Mouse (Mus musculus): ENCODE measurements around the gene Mkln1. TPM values are rescaled to one million over a fixed set of nuclear protein-coding genes. Genes with fewer than 3 reads are reported as not detected.
A peak's percentile ranks its signal among the peaks of the same experiment; 100 is the strongest.

The Mkln1 gene
- 120 and 122 TPM in 2 replicates for total RNA-seq (2014; rRNA removed)
- polyA plus RNA-seq (2012; rRNA removed) = 57.7 and 67.0 TPM in 2 replicates

GRCm38 (mm10) chr6:31398431-31399205, at the start of gene Mkln1:
TSS of gene Mkln1 (plus strand) at chr6:31398735.
- no peaks in the 10 kb centered on the region for H3K27me3 ChIP-seq (ENCODE audit: control insufficient read depth, insufficient read depth, low read length)
- under 1% methylated on average over 64 of the region's 65 CpGs for WGBS
- peak within 1 kb of the TSS; percentile 97 for H3K4me3 ChIP-seq (ENCODE audit: insufficient read depth, low read depth, low read length)
- peak within 1 kb of the TSS; percentile 97 for H3K27ac ChIP-seq (replicated peaks; ENCODE audit: insufficient read depth, low read depth, low read length)
- H3K79me2 ChIP-seq (ENCODE audit: control insufficient read depth, insufficient read depth, low read length) = peaks cover 28% of the 10 kb centered on the region
- TF ChIP-seq CTCF (IDR thresholded peaks at IDR 0.05; ENCODE audit: low read depth, low read length) (no peak), POLR2A (IDR thresholded peaks at IDR 0.05; ENCODE audit: extremely low read depth, insufficient read depth, low read length) (peak; percentile 46; the same call in 1 of the 2 replicates)
- DNase-seq (ENCODE audit: extremely low read depth, low read depth, low spot score) = peak; percentile 61
- peaks cover 25% of the 10 kb centered on the region for H3K4me1 ChIP-seq (ENCODE audit: control insufficient read depth, insufficient read depth, low read length)
- no peaks in the 10 kb centered on the region for H3K36me3 ChIP-seq (ENCODE audit: control insufficient read depth, insufficient read depth, low read length)
- H3K9ac ChIP-seq (ENCODE audit: low read depth, low read length) = peak within 1 kb of the TSS; percentile 98

DNA sequence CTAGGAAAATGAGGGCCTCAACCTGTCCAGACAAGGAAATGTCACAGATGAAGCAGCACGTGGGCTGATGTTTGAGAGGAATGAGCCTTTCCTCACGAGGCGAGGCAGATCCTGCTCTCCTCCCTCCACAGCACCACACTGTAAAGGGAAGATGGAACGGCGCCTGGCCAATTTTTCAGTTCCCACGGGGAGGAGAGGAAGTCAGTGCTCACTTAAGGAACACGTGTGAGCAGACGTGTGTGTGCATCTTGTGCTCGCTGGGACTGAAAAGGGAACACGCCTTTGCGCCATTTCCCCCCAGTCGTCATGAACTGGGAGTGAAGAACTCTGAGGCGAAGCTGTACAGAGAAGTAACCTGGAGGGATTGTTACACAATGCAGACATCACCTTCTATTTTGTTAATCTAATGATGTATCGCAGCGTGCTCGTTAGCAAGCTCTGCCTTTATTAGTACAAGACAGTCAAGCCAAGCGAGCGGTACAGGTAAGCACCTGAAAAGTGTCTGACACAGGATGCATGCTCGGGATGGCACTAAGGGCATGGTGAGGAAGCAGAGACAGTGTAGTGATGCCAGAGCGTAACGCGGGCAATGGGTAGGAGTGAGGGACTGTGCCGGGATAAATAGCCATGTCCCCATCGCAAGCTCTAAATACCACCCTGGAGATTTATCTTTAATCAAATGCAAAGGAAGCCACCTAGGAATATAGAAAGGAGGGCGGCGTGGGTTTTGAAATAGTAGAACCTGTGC, 41.9 kb upstream of the Mkln1 start:
- H3K27me3 ChIP-seq (ENCODE audit: control insufficient read depth, insufficient read depth, low read length) = no peaks in the 10 kb centered on the region
- no peak for TF ChIP-seq CTCF (IDR thresholded peaks at IDR 0.05; ENCODE audit: low read depth, low read length)
- TF ChIP-seq POLR2A (IDR thresholded peaks at IDR 0.05; ENCODE audit: extremely low read depth, insufficient read depth, low read length) = no peak
- H3K79me2 ChIP-seq (ENCODE audit: control insufficient read depth, insufficient read depth, low read length) = no peaks in the 10 kb centered on the region
- H3K9ac ChIP-seq (ENCODE audit: low read depth, low read length) = no peak overlapping the region
- H3K27ac ChIP-seq (replicated peaks; ENCODE audit: insufficient read depth, low read depth, low read length) = no peak overlapping the region
- WGBS = 92% methylated on average over 26 of the region's 26 CpGs
- DNase-seq (ENCODE audit: extremely low read depth, low read depth, low spot score) = peak; percentile 22
- H3K36me3 ChIP-seq (ENCODE audit: control insufficient read depth, insufficient read depth, low read length) = no peaks in the 10 kb centered on the region
- H3K4me1 ChIP-seq (ENCODE audit: control insufficient read depth, insufficient read depth, low read length) = 0 out of 2 replicates have a peak, but pooled peaks cover 2% of the 10 kb centered on the region
- H3K4me3 ChIP-seq (ENCODE audit: insufficient read depth, low read depth, low read length) = no peak overlapping the region

DNA sequence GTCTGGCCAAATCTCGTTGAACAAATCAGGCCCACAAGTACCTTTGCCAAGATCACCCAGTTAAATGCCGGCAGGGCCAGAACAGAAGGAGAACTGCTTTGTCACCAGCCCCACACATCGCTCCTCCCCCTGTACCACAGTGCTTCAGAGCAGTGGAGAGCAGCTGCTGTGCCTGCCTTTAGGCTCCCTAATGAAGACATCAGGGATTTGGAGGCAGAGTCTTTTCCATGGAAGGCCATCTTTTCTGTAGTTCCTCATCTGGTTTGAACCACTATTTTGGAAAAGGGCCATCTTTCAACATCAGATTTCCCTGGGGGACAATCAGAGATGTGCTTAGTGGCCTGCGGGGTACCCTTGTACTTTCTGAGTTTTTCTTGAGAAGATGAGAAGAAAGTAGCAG, 41.2 kb upstream of the Mkln1 start:
- no peaks in the 10 kb centered on the region for H3K36me3 ChIP-seq (ENCODE audit: control insufficient read depth, insufficient read depth, low read length)
- no peaks in the 10 kb centered on the region for H3K79me2 ChIP-seq (ENCODE audit: control insufficient read depth, insufficient read depth, low read length)
- H3K27me3 ChIP-seq (ENCODE audit: control insufficient read depth, insufficient read depth, low read length) = no peaks in the 10 kb centered on the region
- H3K27ac ChIP-seq (replicated peaks; ENCODE audit: insufficient read depth, low read depth, low read length) = no peak overlapping the region
- DNase-seq (ENCODE audit: extremely low read depth, low read depth, low spot score) = peak; percentile 38
- WGBS = 54% methylated on average over 4 of the region's 4 CpGs
- H3K9ac ChIP-seq (ENCODE audit: low read depth, low read length) = no peak overlapping the region
- TF ChIP-seq CTCF (IDR thresholded peaks at IDR 0.05; ENCODE audit: low read depth, low read length) (no peak), POLR2A (IDR thresholded peaks at IDR 0.05; ENCODE audit: extremely low read depth, insufficient read depth, low read length) (no peak)
- H3K4me1 ChIP-seq (ENCODE audit: control insufficient read depth, insufficient read depth, low read length) = 0 out of 2 replicates have a peak, but pooled peaks cover 2% of the 10 kb centered on the region
- H3K4me3 ChIP-seq (ENCODE audit: insufficient read depth, low read depth, low read length) = no peak overlapping the region

- no peak for DNase-seq (ENCODE audit: extremely low read depth, low read depth, low spot score)
- WGBS = 91% methylated on average over 11 of the region's 11 CpGs
- H3K79me2 ChIP-seq (ENCODE audit: control insufficient read depth, insufficient read depth, low read length) = no peaks in the 10 kb centered on the region
- H3K4me1 ChIP-seq (ENCODE audit: control insufficient read depth, insufficient read depth, low read length) = no peaks in the 10 kb centered on the region
- no peak overlapping the region for H3K27ac ChIP-seq (replicated peaks; ENCODE audit: insufficient read depth, low read depth, low read length)
- no peaks in the 10 kb centered on the region for H3K27me3 ChIP-seq (ENCODE audit: control insufficient read depth, insufficient read depth, low read length)
- H3K36me3 ChIP-seq (ENCODE audit: control insufficient read depth, insufficient read depth, low read length) = no peaks in the 10 kb centered on the region
- no peak overlapping the region for H3K4me3 ChIP-seq (ENCODE audit: insufficient read depth, low read depth, low read length)
- TF ChIP-seq POLR2A (IDR thresholded peaks at IDR 0.05; ENCODE audit: extremely low read depth, insufficient read depth, low read length) = no peak
- H3K9ac ChIP-seq (ENCODE audit: low read depth, low read length) = no peak overlapping the region
These were observed 35.9 kb upstream of the Mkln1 start for GRCm38 (mm10) chr6:31362617-31363016.

- Histone ChIP-seq H3K4me3 (ENCODE audit: insufficient read depth, low read depth, low read length) (no peak overlapping the region), H3K36me3 (ENCODE audit: control insufficient read depth, insufficient read depth, low read length) (no peaks in the 10 kb centered on the region), H3K27me3 (ENCODE audit: control insufficient read depth, insufficient read depth, low read length) (no peaks in the 10 kb centered on the region), H3K79me2 (ENCODE audit: control insufficient read depth, insufficient read depth, low read length) (no peaks in the 10 kb centered on the region), H3K9ac (ENCODE audit: low read depth, low read length) (no peak overlapping the region), H3K4me1 (ENCODE audit: control insufficient read depth, insufficient read depth, low read length) (no peaks in the 10 kb centered on the region; the same call in 1 of the 2 replicates), H3K27ac (replicated peaks; ENCODE audit: insufficient read depth, low read depth, low read length) (no peak overlapping the region)
- 91% methylated on average over 3 of the region's 3 CpGs for WGBS
- no peak for DNase-seq (ENCODE audit: extremely low read depth, low read depth, low spot score)
- TF ChIP-seq CTCF (IDR thresholded peaks at IDR 0.05; ENCODE audit: low read depth, low read length) (no peak), POLR2A (IDR thresholded peaks at IDR 0.05; ENCODE audit: extremely low read depth, insufficient read depth, low read length) (no peak)
These were observed 34.1 kb upstream of the Mkln1 start for GRCm38 (mm10) chr6:31364399-31364798.

Measured in liver, adult 2 months (tissue).